Mouse (Mus musculus) brain, adult 2 months (tissue): ENCODE measurements around the gene Pla1a.

Source experiments
- DNase-seq: peaks from one replicate; pipeline ENCODE4 v3.0.0; 2011; ENCODE audit warnings: low read depth, low spot score

The Pla1a gene

DNA sequence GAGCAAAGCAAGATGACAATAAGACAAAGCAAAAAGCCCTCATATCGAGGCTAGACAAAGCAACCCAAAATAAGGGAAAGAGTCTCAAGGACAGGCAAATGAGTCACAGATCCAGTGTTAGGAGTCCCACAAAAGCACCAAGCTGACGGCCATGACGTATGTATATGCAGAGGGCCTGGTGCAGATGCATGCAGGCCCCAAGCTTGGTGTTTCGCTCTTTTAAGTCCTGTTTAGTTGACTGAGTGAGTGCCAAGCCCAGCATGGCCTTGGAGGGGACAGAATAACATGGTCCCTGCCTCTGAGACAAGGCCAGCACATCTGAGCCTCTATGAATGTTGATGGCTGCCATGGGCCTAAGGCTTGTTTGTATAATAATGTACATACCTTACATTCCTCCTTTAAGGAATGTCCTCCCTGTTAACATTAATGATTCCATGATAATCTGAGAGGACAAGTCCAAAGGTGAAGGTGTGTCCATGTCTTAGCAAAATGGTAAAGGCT lies 1.4 kb upstream of the Pla1a start:
- DNase-seq: no peak

DNA sequence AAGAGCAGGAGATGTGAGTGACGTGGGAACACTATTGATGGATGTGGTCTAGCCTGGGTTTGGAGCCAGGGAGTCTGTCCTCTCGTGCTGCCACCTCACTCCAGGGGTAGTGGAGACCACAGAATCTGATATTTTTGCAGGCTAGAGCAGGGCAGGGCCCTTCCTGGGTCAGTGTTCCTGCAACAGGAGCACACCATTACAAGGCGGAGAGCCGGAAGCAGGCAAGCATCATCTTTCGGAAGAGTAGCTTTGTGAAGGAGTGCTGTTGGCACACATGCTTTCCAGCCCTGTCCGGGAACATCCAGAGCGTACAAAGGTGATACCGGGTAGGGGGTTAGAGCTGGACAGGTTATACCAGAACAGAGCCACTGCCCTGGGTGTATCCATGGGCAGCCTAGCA lies 569 bp upstream of the Pla1a start:
- DNase-seq: no peak

DNA sequence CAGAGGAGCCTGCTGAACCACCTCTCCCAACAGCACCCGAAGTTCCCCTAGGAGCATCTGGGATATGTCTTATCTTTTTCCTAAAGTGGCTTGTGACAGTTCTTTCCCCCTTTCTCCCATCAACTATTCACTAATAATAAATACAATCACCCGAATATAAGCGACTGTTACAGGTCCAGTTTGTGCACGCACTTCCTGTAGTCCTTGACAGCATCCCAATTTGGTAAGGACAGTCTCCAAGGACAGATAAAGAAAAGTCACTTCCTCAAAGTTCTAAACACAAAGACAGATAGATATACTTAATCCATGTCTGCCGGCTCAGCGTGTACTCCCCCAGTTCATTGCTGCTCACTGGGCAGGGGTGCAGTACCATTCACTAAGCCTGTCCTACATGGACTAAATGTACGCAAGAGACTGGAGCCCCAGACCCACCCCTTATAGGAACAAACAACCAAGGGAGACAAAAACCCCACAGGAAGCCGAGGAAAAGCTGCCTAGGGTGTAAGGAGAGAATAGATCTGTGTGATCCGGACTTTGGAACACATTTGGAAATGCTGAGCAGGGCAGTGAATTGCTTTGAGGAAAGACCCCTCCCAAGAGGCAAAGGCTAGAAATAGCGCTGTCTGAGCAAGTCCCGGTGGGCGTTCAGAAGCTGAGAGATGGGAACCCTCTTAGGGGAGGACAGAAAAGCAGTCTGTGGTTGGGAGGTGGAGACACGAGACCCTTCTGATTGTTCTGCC lies 1.3 kb downstream of the Pla1a start:
- DNase-seq: no peak

DNA sequence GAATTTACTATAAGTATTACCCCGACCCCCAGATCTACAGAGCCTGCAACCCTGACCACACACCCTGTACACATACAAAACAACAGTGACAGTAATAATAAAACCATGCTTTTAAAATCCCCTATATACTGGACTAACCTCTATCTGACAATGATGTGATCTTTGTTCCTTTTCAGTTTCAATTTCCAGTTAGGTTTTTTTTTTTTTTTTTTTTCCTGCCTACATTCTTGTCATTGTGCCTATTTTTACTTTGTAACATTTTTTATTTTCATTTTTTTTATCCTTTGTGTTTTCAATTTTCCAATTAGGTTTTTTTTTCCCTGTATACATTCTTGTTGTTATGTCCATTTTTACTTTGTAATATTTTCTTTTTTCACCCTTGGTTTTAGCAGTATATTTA lies 7.1 kb downstream of the Pla1a start:
- no peak for DNase-seq

DNA sequence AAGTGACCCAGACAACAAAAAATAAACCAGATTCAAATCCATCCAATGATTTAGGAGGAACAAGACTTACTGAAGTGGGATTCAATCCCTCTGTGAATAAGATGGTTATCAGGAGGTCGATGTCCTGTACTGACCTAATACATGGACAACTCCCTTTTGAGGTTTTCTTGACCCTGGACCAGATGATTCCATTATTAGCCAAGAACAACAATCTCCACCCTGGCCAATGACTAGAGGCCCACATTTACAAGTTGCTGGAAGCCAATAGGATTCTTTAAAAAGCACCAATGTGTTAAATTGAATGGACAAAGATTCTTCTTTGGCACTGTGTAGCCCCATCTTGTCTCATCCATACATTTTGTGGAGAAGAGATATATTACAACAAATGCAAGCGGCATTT lies 7.6 kb downstream of the Pla1a start:
- no peak for DNase-seq

DNA sequence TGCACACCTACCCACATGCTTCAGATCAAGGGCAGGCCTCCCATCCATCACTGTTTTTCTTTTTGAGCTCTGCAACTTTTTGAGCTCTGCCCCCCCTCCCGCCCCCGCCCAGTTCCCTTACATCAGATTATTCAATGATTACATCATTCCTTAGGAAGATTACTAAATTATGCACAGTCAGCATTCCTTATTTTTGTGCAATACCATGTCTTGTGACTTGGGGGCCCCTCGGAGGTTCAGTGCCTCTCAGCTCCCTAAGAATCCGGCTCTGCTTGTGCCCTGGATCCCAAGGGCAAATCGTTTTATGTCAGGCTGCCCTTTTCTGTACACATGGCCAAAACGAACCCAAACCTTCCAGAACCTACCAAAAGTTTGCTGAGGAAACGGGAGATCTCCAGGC lies 18.0 kb downstream of the Pla1a start:
- DNase-seq: no peak

DNA sequence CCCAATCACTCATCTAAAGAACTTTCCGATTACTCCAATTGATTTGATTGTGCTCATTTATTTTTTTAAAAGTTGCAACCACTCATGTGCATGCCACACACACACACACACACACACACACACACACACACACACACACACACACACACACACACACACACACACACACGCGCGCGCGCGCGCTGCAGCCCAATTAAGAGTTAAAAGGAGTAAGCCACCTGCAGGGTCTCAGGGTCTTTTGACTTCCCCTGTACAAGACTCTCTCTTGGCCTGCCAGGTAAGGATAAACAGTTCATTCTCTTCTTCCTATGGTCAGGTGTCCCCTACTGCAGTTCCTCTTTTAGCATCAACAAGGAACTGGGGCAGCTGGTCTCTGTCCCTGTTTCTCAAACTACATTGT lies 24.5 kb downstream of the Pla1a start:
- no peak for DNase-seq

DNA sequence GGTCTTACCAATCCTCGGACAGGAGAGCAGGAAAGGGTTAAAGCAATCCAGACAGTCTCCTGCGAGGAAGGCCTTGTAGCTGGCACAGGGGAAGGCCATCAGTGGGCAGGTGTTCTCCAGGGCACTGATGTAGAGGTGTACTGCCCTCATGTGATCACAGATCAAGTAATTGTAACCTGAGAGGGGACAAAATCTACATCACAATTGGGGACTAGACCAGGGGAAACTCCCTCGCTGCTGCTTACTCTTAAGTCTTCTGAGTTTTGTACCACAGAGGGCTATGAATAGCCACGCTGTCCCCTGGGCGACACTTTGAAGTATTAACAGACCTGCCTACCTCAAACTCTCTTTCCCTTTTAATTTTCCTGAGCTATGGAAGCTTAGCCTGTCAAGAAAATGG lies 25.4 kb downstream of the Pla1a start:
- DNase-seq: no peak

DNA sequence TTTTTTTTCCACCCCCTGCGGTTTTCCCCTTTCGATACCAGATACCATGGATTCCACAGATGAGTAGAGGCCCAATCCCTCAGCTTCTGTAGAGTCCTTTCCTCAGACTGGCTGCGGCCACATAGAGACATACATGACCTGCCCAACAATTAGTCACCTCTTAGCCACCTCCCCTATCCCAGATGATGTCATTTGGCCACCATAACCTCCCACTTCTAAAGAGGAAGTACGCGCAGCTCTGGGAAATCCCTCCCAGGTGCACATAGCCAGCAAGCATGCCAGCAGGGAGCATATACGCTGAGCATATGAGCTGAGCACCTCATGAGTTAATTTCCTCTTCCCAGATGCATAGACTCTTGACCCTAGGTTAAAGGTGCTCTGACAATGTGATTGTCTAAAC lies 26.2 kb downstream of the Pla1a start:
- DNase-seq: no peak

DNA sequence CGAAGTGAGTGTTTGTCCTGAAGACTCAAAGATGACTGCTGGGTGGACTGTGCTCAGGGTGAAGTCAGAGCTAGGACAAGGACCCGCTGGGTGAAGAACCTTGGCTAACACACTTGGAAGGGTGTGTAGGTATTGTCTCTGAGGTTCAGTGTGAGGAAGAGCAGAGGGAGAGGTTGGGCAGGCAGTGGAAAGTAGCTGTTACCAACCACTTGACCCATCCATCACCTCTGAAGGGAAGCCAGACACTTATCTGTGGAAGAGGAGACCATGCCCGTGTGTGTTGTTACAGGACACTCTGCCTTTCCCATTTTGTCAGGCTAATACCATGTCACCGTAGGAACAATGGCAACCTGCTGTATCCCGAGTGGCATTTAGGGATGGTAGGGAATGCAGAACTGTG lies 26.7 kb downstream of the Pla1a start:
- no peak for DNase-seq

DNA sequence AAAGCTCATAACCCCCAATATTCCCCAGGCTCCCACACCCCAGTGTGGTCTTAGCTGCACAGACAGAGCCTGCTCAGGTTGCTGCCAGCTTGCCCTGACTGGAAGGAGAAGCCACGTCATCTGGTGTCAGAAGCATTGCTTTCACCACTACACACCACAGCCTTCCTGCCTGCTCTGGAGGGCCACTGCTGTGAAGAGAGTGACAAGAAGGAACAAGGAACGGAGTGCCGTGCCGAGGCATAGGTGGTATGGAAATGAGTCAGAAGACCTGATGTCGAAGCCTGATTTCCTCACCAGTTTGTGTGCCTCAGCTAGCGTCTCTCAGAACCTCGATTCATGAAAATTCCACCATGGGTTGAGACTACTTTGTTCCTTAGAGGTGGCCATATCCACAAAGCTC lies 29.3 kb downstream of the Pla1a start:
- DNase-seq: no peak

DNA sequence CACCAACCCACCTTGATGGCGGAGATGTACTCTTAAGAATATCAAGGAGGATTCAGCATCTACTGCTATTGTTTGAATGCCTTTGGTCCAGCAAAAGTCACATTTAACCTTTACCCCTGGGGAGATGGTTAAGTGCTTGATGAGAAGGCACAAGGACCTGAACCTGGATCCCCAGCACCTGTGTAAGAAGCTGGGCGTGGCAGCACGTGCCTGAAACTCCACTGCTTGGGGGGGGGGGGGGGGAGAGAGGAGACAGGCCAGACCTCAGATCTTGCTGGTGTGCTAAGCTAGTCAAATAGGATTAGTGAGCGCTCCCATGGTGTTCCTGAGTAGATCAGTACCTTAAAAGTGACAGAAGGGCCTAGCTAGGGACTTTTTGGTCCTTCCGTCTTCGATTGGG lies 31.5 kb downstream of the Pla1a start:
- no peak for DNase-seq

DNA sequence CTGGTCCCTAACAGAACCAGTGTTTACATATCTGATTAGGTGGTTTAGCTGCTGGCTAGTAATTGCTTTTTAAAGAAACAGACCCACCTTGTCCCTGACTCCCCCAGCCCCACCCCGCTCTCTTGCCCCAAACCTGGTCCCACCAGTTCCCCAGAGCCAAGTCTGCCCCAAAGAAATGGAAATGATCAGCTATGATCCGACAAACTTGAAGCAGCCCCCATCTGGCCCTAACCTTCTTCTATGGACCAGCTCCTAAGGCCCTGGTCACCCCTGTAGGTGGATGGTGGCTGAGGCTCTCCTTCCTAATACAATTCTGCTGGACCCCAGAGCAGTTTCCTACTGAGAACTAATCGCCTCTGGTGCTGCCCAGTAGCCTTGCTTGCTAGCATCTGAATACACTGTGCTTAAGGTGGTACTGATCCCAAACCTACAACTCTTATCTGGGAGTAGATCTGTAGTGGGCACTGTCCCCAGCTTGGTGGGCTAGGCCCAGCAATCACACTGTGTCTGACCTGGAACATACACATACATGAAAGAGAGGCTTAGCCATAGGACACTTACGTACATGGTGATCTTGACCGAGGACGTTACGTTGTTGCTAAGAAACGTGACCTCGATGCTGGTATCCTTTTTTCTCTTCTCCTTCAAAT lies 32.5 kb downstream of the Pla1a start:
- no peak for DNase-seq

DNA sequence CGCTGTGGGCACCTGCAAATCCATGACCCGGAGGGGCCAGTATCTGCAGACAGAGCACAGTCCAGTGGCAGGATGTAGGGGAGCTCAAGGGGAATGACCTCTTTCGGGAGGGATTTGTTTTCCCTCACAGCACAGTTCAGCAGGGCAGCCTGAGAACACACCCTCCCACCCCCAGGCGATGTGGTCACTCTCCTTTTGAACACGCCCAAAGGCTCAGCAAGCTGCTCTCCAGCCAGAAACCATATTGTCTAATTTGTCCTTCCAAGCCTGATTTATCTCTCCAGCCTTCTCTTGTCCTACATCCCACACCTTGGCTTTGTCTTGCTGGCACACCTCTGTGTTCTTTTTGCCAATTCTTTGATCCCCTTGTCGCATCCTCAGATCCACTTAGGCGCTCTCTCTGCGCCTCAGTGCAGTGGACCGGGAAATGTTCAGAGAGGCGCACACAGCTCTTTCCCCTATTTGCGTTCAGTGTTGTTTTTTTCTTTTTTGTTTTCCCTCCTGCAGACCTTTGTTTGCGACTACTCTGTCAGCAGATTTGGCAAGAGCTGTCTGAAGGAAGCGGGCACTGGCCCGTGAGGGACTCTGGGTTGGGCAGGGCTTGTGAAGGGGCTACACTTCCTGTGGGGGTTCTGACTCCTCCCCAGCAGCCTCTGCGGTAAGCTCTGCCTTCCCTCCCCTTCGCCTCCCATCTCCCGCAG lies 33.3 kb downstream of the Pla1a start:
- peak; percentile 56 for DNase-seq

DNA sequence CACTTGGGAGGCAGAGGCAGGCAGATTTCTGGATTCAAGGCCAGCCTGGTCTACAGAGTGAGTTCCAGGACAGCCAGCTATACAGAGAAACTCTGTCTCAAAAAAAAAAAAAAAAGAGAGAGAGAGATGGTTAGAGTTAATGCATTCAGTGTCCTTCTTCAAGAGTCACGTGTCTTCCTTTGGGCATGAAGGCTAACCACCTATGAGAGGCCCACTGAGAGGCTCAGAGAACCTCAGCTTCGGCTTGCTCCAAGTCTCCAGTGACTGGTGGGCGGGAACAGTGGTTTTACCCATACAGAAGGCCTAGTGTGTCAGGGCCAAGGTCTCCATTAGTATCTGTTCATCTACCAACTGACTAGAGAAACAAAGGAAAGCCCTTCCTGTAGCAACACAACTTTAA lies 33.9 kb downstream of the Pla1a start:
- DNase-seq: no peak

DNA sequence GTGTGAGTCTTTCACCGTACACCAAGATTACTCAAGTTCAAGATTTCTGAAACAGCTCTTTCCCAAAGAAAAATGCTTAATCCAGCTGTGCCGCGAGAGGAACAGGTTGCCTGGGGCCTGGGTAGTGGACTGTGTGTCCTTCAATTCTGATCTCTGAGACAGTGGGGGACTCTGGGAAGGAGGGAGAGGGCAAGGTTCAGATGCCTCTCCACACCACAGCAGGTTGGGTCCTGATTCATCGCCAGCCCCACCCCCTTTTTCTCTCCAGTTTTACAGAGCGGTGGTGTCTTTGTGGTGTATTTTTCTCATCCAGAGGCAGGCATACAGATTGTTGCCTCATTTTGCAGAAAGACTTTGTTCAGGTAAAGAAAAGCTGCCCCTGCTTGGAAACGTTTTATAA lies 34.7 kb downstream of the Pla1a start:
- DNase-seq: no peak

DNA sequence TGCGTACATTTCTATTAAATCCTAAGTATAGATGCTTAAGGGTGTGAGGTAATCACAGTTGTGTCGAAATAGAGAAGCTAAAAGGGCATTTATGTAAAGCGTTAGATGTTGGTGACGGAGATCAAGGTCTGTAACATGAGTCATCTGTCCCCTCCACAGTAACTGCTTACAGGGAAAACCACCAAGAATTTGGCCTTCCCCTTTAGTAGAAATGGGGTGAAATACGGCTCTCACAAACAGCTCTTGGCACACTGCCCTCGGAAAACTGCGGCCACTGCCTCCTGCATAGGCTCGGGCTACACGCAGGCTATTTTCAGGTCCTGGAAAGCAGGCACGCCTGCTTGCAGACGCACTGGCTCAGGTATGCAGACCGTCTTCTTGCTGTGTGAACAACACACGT lies 36.8 kb downstream of the Pla1a start:
- DNase-seq: peak; percentile 54

DNA sequence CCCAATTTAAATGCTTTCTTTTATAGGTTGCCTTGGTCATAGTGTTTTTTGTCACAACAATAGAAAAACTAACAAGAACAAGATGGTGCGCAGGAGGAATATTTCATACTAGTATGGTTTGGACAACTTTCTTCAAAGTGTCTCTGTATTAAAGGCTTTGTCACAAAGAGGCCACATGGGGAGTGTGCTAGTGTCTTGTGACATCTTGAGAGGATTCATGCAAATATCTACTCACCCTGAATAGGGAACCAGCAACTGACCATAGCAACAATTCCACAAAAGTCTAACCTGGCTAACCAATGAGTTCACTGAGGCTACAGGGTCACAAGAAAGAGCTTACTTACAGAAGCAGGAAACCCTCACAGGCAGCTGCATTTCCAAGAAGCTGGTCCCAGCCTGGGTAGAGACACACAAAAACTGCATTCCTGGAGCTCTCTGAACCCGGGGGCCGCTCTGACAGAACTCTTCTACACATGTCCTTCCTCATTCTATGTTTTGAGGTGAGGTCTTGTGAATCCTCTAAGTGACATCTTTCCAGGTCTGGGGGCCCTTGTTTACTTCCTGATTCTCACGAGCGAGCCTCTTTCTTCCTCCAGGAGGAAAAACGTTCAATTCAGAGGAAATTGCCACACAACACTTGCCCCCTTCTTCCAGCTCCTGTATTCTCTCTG lies 37.8 kb downstream of the Pla1a start:
- DNase-seq: no peak

DNA sequence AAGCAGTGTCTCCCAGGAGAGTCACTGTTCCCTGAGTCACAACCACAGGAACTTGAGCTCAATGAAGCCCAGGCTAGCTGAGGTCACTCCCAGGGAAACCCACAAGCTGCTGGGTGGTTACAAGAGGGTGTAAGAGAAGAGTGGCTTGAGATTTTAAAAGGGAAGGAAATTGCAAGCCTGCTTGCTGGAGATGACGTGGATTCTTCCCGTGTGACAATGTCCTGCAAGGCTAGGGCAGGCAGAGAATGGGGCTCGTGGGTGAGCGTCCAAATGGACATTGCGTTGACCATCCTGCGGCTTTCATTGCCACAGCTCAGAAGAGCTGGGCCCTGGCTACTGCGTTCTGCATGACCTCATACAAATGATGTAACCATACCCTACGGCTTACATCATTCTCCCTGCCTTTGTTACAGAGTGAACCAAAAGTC lies 38.7 kb downstream of the Pla1a start:
- DNase-seq: no peak

DNA sequence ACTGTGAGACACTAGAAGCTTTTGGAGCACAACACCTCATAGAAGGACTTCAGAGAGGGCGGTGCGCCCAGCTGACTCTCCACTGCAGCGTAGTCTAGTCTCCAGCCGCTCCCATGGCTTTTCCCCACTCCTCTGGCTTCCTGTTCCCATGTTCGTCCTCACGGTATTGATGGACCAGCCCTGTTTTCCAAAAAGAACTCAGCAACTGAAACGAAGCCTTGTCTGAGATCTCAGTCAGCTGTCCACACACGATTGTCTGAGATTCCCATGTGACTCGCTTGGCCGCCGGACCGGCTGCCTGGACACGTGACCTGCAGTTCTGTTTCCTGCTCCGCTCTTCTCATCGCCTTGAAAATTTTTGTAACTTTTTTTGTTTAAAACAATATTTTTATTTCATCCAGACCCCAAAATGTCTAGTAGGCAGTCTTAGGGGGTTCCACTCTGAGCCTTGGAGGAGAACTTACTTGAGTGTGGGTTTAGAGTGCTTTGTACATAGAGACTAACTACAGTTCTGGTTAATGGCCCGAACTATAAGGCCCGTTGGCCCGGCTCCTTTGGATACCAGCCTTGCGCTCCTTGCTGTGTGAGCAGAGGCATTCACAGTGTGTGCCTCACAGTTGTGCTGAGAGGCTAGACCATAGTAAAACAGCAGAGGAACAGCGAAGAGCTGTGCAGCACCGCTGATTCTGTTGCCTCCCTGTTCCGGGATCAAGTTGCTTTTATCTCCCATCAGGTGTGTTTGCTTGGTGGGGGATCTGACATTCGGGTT lies 40.6 kb downstream of the Pla1a start:
- peak; percentile 80 for DNase-seq

DNA sequence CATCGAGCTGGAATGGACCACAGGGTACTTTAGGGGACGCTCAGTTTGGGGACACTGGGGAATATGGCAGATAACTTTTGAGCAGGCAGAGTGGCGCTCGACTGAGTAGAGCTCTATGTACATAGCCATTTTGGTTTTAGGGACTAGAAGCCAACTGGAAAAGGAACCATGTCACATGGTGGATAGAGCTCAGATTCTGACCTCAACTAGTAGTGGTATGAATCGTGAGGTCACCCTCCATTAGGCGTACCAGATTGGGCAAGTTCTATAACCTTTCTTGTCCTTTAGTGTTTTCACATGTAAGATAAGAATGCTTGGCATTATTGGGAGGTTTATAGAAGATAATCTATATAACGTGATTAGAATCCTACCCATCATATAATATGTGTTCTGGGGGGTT lies 42.6 kb downstream of the Pla1a start:
- no peak for DNase-seq
